25 mouse cellular contexts compared by ENCODE assay signal in the genomic region with DNA sequence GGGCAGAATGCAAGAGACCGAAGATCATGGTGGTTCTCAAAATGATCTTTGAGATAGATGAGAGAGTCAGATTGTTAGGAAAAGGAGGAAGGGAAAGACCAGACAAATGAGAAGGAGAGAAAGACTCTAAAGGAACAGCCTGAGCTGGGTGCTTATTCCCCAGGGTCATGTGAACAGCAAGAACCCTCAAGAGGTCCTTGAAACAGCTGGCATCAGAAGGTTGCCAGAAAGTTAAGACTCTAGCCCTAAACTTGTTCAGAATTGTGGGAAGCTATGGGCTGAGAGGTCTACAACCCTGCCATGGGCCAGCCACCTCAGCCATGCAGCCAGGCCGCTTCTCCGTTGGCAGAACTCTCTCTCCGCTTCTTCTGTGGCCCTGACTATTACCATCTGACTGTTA. TPM values are rescaled to one million over a fixed set of nuclear protein-coding genes. Genes with fewer than 3 reads are reported as not detected.
DNase-seq lines count a peak whose midpoint lies in the region; ATAC-seq and TF ChIP-seq lines count a peak whose summit lies in the region.
"Had no signal": no experiment of that assay in that cellular context is flagged by ENCODE, and none has a peak within 500 bp of the region (broad histone marks: within the 10 kb centered on the region; RNA-seq: fewer than 3 reads in every experiment).

No protein-coding gene starts in this region.

- TF ChIP-seq CTCF in lung, postnatal 0 days (IDR thresholded peaks at IDR 0.05) = no peak
- TF ChIP-seq CTCF in stomach, postnatal 0 days (IDR thresholded peaks at IDR 0.05; ENCODE audit: low read depth) = no peak

- H3K27ac ChIP-seq in midbrain, embryonic 10.5 days (replicated peaks) = 0 out of 2 replicates have a peak overlapping the region, but pooled peaks have one; percentile 81
- H3K27ac ChIP-seq in midbrain, embryonic 13.5 days = no peak overlapping the region
- peak overlapping the region; percentile 80; the same call in 1 of the 2 replicates for H3K27ac ChIP-seq in intestine, embryonic 14.5 days (ENCODE audit: low read depth)
- H3K27ac ChIP-seq in lung, postnatal 0 days (ENCODE audit: low read length) = peak overlapping the region; percentile 63; the same call in 1 of the 2 replicates
- peak overlapping the region; percentile 45 for H3K27ac ChIP-seq in stomach, postnatal 0 days (replicated peaks)
- H3K27ac ChIP-seq: hindbrain, embryonic 12.5 days had no signal

- H3K4me3 ChIP-seq in midbrain, embryonic 10.5 days = no peak overlapping the region
- no peak overlapping the region for H3K4me3 ChIP-seq in midbrain, embryonic 13.5 days (replicated peaks)
- H3K4me3 ChIP-seq in intestine, embryonic 14.5 days (ENCODE audit: low read depth, low read length) = no peak overlapping the region
- H3K4me3 ChIP-seq in lung, postnatal 0 days (ENCODE audit: low read depth, low read length) = no peak overlapping the region
- H3K4me3 ChIP-seq in stomach, postnatal 0 days (ENCODE audit: low read depth, low read length) = no peak overlapping the region
- H3K4me3 ChIP-seq: embryonic facial prominence, embryonic 15.5 days; hindbrain, embryonic 12.5 days; liver, embryonic 13.5 days had no signal

- DNase-seq in midbrain, embryonic 10.5 days (ENCODE audit: low spot score) = no peak
- no peak for DNase-seq in intestine, embryonic 14.5 days (ENCODE audit: low spot score)
- peak; percentile 51 for DNase-seq in lung, postnatal 0 days (ENCODE audit: low spot score)
- no peak for DNase-seq in stomach, postnatal 0 days (ENCODE audit: low spot score)
- DNase-seq in adrenal gland, adult 18-20 months (ENCODE audit: low spot score in 2 of 2) = no peak
- no peak for DNase-seq in kidney, adult 9 months
- DNase-seq: adrenal gland, postnatal 25 days; cerebellum, adult 11-12 months; cerebellum, adult 9-11 months; gastrocnemius, postnatal 14 days; heart, postnatal 14 days; kidney, adult 18-20 months; kidney, postnatal 4 days; left cerebral cortex, postnatal 4 days; liver, embryonic 13.5 days; lung, embryonic 14.5 days; midbrain, embryonic 14.5 days; right cerebral cortex, postnatal 25 days; spleen, adult 18-20 months had no signal

- no peak for ATAC-seq in midbrain, embryonic 13.5 days
- no peak for ATAC-seq in intestine, embryonic 14.5 days (replicated peaks; ENCODE audit: low FRiP score, low TSS enrichment, low read depth)
- ATAC-seq in lung, postnatal 0 days = no peak; the same call in 1 of the 2 replicates
- no peak for ATAC-seq in stomach, postnatal 0 days (ENCODE audit: low FRiP score, low TSS enrichment)
- ATAC-seq: CD4-positive, CD25-positive, alpha-beta regulatory T cell, adult 4 months; forebrain, embryonic 14.5 days; hindbrain, postnatal 0 days had no signal

- H3K4me1 ChIP-seq in midbrain, embryonic 10.5 days = peaks cover 48% of the 10 kb centered on the region
- peaks cover 30% of the 10 kb centered on the region for H3K4me1 ChIP-seq in midbrain, embryonic 13.5 days (replicated peaks)
- H3K4me1 ChIP-seq in intestine, embryonic 14.5 days (replicated peaks; ENCODE audit: control insufficient read depth, insufficient read depth, low read length) = peaks cover 19% of the 10 kb centered on the region
- peaks cover 10% of the 10 kb centered on the region; the same call in 1 of the 2 replicates for H3K4me1 ChIP-seq in lung, postnatal 0 days (ENCODE audit: insufficient read depth, low read depth, low read length)
- H3K4me1 ChIP-seq in stomach, postnatal 0 days (replicated peaks; ENCODE audit: control insufficient read depth, insufficient read depth) = peaks cover 2% of the 10 kb centered on the region

- WGBS in midbrain, embryonic 10.5 days = 91% methylated on average over 4 of the region's 4 CpGs
- 95% methylated on average over 4 of the region's 4 CpGs for WGBS in midbrain, embryonic 13.5 days
- WGBS in intestine, embryonic 14.5 days = 90% methylated on average over 4 of the region's 4 CpGs
- WGBS in lung, postnatal 0 days = 76% methylated on average over 4 of the region's 4 CpGs
- 82% methylated on average over 4 of the region's 4 CpGs for WGBS in stomach, postnatal 0 days

- H3K9me3 ChIP-seq in midbrain, embryonic 10.5 days (replicated peaks) = no peaks in the 10 kb centered on the region
- H3K9me3 ChIP-seq in midbrain, embryonic 13.5 days = no peaks in the 10 kb centered on the region
- no peaks in the 10 kb centered on the region for H3K9me3 ChIP-seq in intestine, embryonic 14.5 days (ENCODE audit: control insufficient read depth, low read length)
- H3K9me3 ChIP-seq in lung, postnatal 0 days (ENCODE audit: low read length) = no peaks in the 10 kb centered on the region
- H3K9me3 ChIP-seq in stomach, postnatal 0 days (ENCODE audit: control insufficient read depth, low read length) = no peaks in the 10 kb centered on the region
- H3K9me3 ChIP-seq: embryonic facial prominence, embryonic 15.5 days; hindbrain, embryonic 12.5 days; liver, embryonic 13.5 days had no signal

- no peak overlapping the region for H3K4me2 ChIP-seq in midbrain, embryonic 13.5 days (replicated peaks)
- no peak overlapping the region for H3K4me2 ChIP-seq in intestine, embryonic 14.5 days (ENCODE audit: low read length)
- no peak overlapping the region for H3K4me2 ChIP-seq in lung, postnatal 0 days (replicated peaks; ENCODE audit: low read depth, low read length)
- H3K4me2 ChIP-seq in stomach, postnatal 0 days (replicated peaks; ENCODE audit: low read depth) = no peak overlapping the region
- H3K4me2 ChIP-seq: embryonic facial prominence, embryonic 15.5 days; hindbrain, embryonic 12.5 days; liver, embryonic 13.5 days; lung, embryonic 14.5 days had no signal

- no peak overlapping the region for H3K9ac ChIP-seq in midbrain, embryonic 13.5 days (replicated peaks)
- no peak overlapping the region for H3K9ac ChIP-seq in intestine, embryonic 14.5 days (ENCODE audit: low read length)
- no peak overlapping the region for H3K9ac ChIP-seq in lung, postnatal 0 days (replicated peaks; ENCODE audit: low read depth)
- no peak overlapping the region for H3K9ac ChIP-seq in stomach, postnatal 0 days (ENCODE audit: low read length)
- H3K9ac ChIP-seq: embryonic facial prominence, embryonic 15.5 days; hindbrain, embryonic 12.5 days; liver, embryonic 13.5 days; lung, embryonic 14.5 days had no signal

- no peak for TF ChIP-seq EP300 in lung, postnatal 0 days (IDR thresholded peaks at IDR 0.05)
- no peak for TF ChIP-seq EP300 in stomach, postnatal 0 days (optimal IDR thresholded peaks at IDR 0.05)

- H3K36me3 ChIP-seq in midbrain, embryonic 10.5 days = no peaks in the 10 kb centered on the region
- H3K36me3 ChIP-seq in midbrain, embryonic 13.5 days = no peaks in the 10 kb centered on the region
- no peaks in the 10 kb centered on the region for H3K36me3 ChIP-seq in intestine, embryonic 14.5 days (ENCODE audit: control insufficient read depth, insufficient read depth, low read length)
- no peaks in the 10 kb centered on the region for H3K36me3 ChIP-seq in lung, postnatal 0 days (ENCODE audit: insufficient read depth, low read length)
- no peaks in the 10 kb centered on the region for H3K36me3 ChIP-seq in stomach, postnatal 0 days (ENCODE audit: control insufficient read depth, insufficient read depth, low read length)
- H3K36me3 ChIP-seq: embryonic facial prominence, embryonic 15.5 days; hindbrain, embryonic 12.5 days; liver, embryonic 13.5 days had no signal

- no peaks in the 10 kb centered on the region for H3K27me3 ChIP-seq in midbrain, embryonic 10.5 days (ENCODE audit: low read depth, poor library complexity, severe bottlenecking)
- H3K27me3 ChIP-seq in midbrain, embryonic 13.5 days = no peaks in the 10 kb centered on the region
- no peaks in the 10 kb centered on the region for H3K27me3 ChIP-seq in intestine, embryonic 14.5 days (replicated peaks; ENCODE audit: control insufficient read depth, insufficient read depth, low read length)
- no peaks in the 10 kb centered on the region for H3K27me3 ChIP-seq in lung, postnatal 0 days (replicated peaks; ENCODE audit: insufficient read depth, low read length)
- no peaks in the 10 kb centered on the region for H3K27me3 ChIP-seq in stomach, postnatal 0 days (ENCODE audit: control insufficient read depth, insufficient read depth, low read length)
- H3K27me3 ChIP-seq: embryonic facial prominence, embryonic 15.5 days; hindbrain, embryonic 12.5 days; liver, embryonic 13.5 days had no signal

RNA-seq across cellular contexts. Expression of a gene that starts 1.2 kb away (rescaled TPM):
- polyA plus RNA-seq in midbrain, embryonic 10.5 days (2016; fragmentation: Nextera tagmentation; extraction: Ambion mirVana) = 32.7 and 33.9 TPM in 2 replicates
- polyA plus RNA-seq in midbrain, embryonic 13.5 days (2015; fragmentation: Nextera tagmentation; extraction: Ambion mirVana) = 33.0 and 33.9 TPM in 2 replicates
- polyA plus RNA-seq in intestine, embryonic 14.5 days (2014; fragmentation: Nextera tagmentation; extraction: Ambion mirVana) = 90.5 and 93.5 TPM in 2 replicates
- polyA plus RNA-seq in lung, postnatal 0 days (2015; fragmentation: Nextera tagmentation; extraction: Ambion mirVana) = 106 TPM in 2 replicates
- 416 and 426 TPM in 2 replicates for polyA plus RNA-seq in stomach, postnatal 0 days (2015; fragmentation: Nextera tagmentation; extraction: Ambion mirVana)
- total RNA-seq in adrenal gland, adult 18-20 months (2021) = 10 to 100 TPM; 23.4 to 24.7 TPM
